Mouse (Mus musculus) left cerebral cortex, adult 18-20 months (tissue): ENCODE measurements around the gene St5. TPM values are rescaled to one million over a fixed set of nuclear protein-coding genes. Genes with fewer than 3 reads are reported as not detected.
A peak's percentile ranks its signal among the peaks of the same experiment; 100 is the strongest.

Experiments used
- DNase-seq, 2 experiments: peaks; one replicate each; pipeline ENCODE4 v3.0.0; 2021 to 2022; ENCODE audit warnings: low spot score in 2 of 2, mixed read lengths in 1 of 2
- long read RNA-seq, 2 experiments: library from polyadenylated mRNA; stranded (forward); transcript quantifications; one replicate each; pipeline ENCODE4 v2.0.0; 2021
- total RNA-seq, 2 experiments: library from RNA; stranded (reverse); gene quantifications; 2 replicates each; pipeline ENCODE4 v1.2.3; 2021

St5 gene
- total RNA-seq: 10 to 100 TPM; 17.8 to 21.5 TPM
- long read RNA-seq, experiment 1, full-length matches to known transcripts: 10 of 24 reads
- long read RNA-seq, experiment 1, partial matches to known transcripts: 3 of 24 reads
- long read RNA-seq, experiment 1, other reads (novel, unspliced or antisense): 11 of 24 reads
- long read RNA-seq, experiment 2, full-length matches to known transcripts: 1 of 9 reads
- long read RNA-seq, experiment 2, partial matches to known transcripts: 4 of 9 reads
- long read RNA-seq, experiment 2, other reads (novel, unspliced or antisense): 4 of 9 reads

- DNase-seq: peak; percentile 89 to 93
These were observed at the start of gene St5, which contains the start of gene Akip1 for GRCm38 (mm10) chr7:109703190-109704015. TSS of gene St5 (minus strand) at chr7:109703605. TSS of gene Akip1 (plus strand) at chr7:109703690.

GRCm38 (mm10) chr7:109752008-109752925 is 48.9 kb upstream of the St5 start, which contains the start of gene Tmem9b:
TSS of gene Tmem9b (minus strand) at chr7:109752875.
- peak; percentile 75 to 89 for DNase-seq

GRCm38 (mm10) chr7:109751427-109752007 is 48.1 kb upstream of the St5 start:
- no peak for DNase-seq

DNA sequence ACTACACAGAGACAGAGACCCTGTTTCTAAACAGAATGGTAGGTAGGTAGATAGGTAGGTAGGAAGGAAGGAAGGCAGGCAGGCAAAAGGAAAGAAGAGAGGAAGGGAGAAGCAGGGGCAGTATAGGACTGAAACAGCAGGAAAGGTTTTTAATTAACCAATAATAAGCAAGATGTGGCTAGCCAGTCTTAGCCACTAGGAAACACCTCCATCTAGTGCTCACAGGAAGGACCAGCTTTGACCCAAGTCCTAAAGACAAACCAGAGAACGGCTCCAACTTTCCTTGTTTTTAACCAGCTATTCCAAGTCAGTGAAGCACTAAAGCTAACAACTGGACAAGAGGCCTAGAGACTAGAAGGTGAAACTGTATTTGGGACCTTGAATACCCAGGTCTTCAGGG is 44.3 kb upstream of the St5 start:
- DNase-seq: no peak

GRCm38 (mm10) chr7:109741703-109742102 is 38.3 kb upstream of the St5 start:
- no peak for DNase-seq

DNA sequence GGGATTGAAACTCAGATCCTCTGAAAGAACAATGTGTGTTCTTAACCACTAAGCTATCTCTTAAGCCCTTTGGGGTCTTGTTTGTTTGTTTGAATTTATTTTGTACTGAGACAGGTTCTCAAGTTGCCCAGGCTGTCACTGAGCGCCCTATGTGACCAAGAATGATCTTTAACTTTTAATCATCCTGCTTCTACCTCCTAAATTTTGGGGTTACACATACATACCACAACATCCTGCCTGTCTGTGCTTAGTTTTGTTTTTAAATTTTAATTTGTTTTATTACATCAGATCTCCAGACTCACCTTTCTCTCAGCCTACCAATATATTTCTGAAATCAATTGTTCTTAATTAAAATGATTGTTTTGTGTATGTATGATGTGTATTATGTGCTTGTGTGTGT is 37.7 kb upstream of the St5 start:
- DNase-seq: no peak

DNA sequence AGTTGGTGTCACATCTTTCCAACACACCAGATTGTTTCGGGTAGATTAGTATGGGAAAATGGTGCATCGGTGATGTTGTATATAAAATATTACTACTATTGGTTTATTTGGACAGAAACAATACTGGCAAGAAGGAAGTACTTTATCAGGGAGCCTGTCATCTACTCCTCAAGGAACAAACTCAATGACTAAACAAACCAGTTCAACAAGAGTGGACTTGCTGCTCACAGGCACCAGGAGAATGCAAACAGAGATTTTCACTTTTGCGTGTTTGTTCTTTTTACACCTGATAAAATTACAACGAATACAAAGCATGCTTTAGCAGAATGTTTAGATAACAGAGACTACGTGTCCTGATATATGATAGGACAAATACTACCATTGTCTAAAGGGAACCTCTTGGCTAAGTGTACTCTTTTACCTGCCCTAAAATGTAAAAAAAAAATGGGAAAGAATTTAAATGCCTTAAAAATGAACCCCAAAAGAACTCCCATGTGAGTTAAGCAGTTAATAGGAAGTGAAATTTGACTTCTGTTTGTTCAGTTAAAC is 36.5 kb upstream of the St5 start:
- DNase-seq: no peak

- no peak for DNase-seq
These were observed 31.4 kb upstream of the St5 start for GRCm38 (mm10) chr7:109734806-109735205.

DNA sequence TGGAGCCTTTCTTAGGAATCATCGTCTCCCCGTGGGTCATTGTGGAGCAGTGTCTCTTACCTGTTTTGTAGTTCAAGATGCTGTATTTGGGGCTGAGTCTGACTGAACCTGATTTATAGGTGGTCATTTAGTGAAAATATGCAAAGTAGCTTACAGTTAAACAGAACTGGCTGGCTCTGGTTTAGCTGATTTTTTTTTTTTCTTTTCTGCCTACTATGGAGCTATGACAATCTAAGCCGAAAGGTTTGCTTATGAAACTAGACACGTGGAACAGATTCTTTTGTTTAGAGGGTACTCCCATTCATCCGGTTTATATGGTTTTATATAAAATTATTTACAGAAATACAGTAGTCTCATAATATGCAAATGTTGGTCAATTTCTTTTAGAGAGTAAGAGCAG is 28.2 kb upstream of the St5 start, which contains the start of gene Ascl3:
Gene Ascl3 (minus strand): TSS at position 101 of the 400 bp plus-strand sequence.
- no peak for DNase-seq

- DNase-seq: no peak
These were observed 20.3 kb upstream of the St5 start, which contains the start of gene BC051019 for GRCm38 (mm10) chr7:109723697-109724096. TSS of gene BC051019 (minus strand) at chr7:109723850.

DNA sequence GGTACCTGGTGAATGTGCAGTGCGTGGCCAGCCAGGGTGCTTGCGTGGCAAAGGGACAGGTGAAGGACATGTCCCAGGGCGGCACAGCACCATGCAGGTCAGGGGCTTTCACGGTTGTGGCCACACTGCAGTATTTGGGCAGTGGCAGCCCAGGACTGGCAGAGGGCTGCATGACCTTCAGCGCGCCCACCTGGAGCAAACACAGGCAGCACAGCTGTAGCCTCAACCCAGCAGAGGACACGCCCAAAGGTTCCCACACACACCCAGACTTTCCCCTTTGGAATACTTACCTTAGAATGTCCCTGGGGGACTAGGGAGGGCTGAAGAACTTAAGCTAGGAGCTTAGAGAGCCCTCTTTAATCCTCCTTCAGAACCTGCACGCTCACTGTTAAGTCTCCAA is 19.7 kb upstream of the St5 start:
- DNase-seq: no peak

- no peak for DNase-seq
These were observed 19.2 kb upstream of the St5 start for GRCm38 (mm10) chr7:109722618-109723017.

GRCm38 (mm10) chr7:109719286-109719685 is 15.9 kb upstream of the St5 start:
- DNase-seq: peak; percentile 27 to 51

DNA sequence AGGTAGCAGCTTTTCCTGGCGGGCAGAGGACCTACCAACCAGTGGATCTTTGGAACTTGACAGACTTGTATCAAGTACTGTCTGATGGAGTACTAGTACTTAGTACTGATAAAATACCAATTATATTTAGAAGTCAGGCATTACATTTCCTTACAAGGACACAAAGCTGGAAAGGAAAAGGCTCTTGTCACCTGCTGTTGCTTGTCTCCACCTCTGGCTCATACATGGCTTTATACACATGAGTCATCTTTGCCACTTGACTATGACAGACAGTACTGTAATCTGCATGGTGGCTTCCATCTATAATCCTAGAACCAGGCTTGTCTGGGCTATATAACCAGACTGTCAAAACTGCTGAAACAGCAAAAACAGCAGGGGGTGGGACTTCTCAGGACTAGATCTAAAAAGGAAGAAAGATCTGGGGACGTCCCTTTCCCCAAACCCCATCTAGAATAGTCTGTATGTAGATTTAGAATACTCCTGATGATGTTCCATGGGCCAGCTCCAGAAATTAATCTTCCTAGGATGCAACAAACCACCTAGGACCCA is 10.1 kb upstream of the St5 start:
- DNase-seq: no peak

DNA sequence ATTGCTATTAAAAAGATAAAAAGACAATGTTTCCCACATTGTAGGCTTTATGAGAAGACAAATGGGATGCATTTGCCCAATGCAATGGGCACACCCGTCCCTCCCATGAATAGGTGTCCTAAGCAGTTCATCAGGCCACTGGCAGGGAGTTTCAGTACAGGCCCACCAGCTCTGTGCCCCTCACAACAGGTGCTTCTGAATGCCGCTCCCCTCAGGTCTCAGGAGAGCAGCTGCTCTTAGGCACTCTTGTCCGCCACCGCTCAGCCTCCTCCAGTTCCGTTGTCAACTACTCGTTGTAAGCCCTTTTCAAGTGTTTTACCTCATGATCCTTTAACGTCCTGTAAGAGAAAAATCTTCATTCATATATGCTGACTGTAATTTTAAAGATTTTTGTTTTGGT is 8.8 kb upstream of the St5 start:
- no peak for DNase-seq

GRCm38 (mm10) chr7:109710069-109710468 is 6.7 kb upstream of the St5 start:
- no peak for DNase-seq

DNA sequence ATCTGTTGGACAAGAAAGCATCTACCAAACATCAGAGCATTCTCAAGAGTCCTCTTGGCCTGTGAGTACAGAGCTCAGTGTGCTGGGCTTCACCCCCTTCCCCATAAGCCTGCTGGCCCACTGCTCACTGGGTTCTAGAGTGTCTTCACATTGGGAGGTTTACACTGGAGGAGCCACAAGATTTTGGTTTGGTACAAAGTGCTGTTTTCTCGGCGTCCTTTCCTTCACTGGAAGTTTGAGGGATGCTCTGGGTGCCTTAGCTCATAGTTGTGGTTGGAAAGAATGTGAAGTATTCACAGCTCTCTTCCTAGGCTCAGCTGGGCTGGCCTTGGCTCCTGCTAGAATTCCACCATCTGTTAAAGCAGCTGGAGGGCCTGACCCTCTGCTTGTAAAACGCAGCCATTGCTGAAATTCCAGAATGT is 5.6 kb upstream of the St5 start:
- DNase-seq: no peak

- peak; percentile 39 to 42 for DNase-seq
These were observed 3.8 kb upstream of the St5 start for GRCm38 (mm10) chr7:109707023-109707785.

- DNase-seq: no peak
These were observed 1.1 kb upstream of the St5 start for GRCm38 (mm10) chr7:109704461-109704860.
